Mouse (Mus musculus) v-Abl transformed pro-B cells (cell line): ENCODE measurements around the gene Phldb3.

Experiments used
- in situ Hi-C, 2 experiments: fragments of 400-800 bp; cut with MboI; formaldehyde crosslinking; loops; one replicate each; pipeline ENCODE4 v1.15.1; 2025; ENCODE audit not compliant: unreplicated experiment in 2 of 2

Phldb3 gene

DNA sequence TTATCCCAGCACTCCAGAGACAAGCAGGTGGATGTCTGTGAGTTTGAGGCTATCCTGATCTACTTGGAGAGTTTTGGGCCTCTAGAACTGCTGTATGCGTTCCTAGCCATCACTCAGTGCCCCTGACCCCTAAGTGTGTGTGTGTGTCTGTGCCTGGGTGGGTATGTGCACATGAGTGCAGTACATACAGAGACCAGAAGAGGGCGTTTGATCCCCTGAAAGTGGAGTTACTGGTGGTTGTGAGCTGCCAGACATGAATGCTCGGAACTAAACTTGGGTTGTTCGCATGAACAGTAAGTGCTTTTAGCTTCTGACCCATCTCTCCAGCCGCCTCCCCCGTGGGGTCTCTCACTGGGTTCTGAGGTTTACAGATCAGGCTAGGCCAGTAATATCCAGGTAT lies 12.4 kb downstream of the Phldb3 start:
- in situ Hi-C loops, result no loop called here

DNA sequence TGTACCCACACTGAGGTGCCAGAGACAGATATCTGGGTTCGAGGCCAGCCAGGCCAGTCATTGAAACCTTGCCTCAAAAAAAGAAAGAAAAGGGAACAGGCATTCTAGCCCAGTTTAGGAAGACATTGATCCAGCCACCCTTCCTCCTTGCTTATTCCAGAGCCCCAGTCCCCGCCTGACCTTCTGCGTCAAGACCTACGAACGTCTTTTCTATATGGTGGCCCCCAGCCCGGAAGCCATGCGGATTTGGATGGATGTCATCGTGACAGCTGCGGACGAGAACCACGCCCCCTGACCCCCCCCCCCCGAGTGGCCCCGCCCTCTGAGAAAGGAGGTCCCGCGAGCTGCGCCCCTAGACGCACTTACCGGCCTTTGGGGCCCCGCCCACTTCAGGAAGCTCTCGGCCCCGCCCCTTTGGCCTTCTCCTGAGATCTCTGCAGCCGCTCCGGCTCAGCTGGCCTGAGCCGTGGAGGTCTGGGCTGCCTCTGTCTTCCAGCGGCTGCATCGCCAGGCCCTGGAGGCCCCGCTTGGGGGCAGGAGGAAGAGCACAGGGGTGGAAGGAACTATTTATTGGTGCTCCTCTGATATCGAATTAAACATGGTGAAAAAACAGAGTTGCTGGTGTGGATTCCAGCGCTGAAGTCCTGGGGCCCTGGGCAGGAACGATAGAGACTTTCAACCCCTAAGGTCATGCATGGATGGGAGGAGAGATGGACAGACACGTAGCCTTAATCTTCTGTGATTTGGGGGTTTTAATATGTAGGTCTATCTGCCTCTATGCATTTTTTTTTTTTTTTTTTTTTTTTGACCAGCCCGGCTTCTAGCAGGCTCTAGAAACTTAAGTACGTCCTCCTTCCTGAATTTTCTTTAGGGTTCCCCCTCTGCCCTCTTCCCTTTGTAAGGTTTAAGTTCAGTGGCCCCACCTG lies 18.4 kb downstream of the Phldb3 start:
- in situ Hi-C loops, result no loop called here

DNA sequence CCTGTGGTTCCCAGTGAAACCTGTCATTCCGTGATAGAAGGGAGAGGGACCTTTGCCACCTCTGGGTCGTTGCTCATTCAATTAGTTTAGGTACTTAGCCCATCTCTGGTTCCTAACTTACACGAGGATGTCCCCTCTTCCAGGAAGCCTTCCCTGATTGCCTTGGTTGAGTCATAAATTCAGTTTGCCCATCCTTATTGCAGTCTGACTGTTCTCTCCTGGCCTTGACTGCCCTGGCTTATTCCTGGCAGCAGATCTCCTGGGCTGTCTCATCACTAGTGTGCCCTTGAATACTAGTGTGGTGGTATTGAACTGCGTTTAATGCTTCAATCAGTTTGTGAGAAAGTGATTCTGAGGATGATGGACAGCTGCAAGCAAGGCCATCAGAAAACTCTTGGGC lies 19.1 kb downstream of the Phldb3 start:
- in situ Hi-C loops, result no loop called here

DNA sequence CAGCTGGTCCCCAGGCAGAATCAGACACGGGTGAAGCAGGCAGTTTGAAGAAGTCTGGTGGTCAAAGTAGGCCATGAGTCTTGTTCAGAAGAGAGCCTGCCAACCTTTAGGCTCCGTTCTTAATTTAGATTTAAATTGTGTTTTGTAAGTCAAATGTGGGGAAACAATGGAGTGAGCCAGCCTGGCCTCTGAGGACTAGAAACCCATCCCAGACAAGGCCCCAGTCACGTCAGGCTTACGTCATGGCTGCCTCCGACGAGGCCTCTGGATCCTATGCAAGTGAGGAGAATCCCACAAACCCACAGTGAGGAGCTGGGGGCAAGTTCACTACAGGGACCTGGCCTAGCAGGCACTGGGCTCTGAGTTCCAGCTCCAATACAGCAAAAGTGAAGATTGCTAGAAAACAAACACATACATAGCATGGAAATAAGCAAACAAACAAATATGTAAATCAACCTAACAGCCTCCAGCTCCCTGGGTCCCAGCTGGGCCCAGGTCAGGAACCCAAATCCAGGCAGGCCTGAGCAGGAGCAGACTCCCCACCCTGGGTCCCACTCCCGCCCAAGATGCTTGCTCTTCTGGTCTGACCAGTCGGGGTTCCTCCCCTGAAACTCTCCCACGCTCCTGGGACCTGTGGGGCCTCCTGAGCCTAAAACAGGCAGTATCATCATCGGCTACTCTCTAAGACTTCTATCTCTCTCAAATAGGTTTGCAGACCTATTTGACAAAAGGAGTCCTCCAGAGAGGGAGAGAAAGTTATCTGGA lies 19.7 kb downstream of the Phldb3 start:
- in situ Hi-C loops, result no loop called here

DNA sequence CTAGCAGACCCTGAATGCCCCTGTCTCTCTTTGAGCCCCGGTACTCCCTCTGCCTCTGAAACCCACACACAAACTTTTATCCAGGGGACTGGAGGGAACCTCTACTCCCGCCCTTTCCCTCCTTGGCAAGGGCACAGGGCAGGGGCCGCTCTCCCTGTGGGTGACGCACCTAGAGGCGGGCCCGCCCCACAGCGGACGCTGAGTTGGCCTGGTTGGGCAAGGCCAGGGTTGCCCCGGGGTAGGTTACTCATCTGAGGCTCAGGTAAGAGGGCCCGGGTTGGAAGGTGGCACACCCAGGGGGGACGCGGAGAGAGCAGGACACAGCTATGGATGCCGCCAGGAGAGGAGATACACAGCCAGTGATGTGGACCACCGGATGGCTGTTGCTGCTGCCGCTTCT lies 25.7 kb downstream of the Phldb3 start, which contains the start of gene Lypd3:
Gene Lypd3, plus strand, starts transcription at position 287 of the 400 bp plus-strand sequence.
- in situ Hi-C loops, result no loop called here

DNA sequence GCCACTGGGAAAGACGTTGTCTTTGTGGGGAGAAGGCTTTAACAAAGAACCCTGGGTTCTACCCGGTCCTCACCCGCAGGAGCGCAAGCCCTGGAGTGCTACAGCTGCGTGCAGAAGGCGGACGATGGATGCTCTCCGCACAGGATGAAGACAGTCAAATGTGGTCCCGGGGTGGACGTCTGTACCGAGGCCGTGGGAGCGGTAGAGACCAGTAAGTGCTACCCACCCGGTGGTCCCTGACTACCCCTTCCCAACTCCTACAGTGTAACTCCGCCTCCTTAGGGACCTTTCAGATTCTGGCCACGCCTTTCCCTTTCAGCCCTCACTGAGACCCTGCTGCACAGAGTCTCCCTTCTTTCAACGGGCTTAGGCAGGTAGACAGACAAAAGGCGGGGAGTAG lies 26.5 kb downstream of the Phldb3 start:
- in situ Hi-C loops, result no loop called here

DNA sequence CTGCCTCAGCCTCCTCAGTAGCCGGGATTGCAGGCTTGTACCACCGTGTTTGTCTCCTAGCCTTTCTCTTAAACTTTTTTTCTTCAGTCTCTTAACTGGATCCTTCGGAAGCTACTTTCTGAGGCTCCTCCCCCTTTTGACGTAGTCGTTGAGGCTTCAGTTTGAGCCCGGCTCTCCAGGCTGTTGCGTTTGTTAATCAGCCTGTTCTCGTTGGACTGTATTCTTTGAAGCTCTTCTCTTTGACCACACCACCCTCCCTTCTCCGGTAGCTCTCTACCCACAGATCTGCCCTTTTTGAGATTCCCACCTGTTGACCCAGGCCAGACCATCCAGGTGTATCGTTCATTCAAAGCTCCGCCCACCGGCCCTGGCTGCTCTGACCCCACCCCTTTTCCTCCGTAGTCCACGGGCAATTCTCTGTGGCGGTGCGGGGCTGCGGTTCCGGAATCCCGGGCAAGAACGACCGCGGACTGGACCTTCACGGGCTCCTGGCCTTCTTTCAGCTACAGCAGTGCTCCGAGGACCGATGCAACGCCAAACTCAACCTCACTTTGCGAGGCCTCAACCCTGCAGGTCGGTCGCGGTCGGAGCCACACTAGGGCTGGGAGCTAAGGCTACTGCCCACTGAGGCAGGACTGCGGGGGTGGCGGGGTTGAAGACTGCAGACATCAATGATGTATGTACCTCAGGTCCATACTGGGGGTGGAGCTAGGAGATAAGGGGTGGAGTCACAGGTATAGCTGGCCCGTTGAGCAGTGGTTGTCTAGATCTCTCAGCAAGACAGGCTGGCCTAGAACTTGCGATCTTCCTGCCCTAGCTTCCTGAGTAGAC lies 27.7 kb downstream of the Phldb3 start:
- in situ Hi-C loops, result no loop called here

DNA sequence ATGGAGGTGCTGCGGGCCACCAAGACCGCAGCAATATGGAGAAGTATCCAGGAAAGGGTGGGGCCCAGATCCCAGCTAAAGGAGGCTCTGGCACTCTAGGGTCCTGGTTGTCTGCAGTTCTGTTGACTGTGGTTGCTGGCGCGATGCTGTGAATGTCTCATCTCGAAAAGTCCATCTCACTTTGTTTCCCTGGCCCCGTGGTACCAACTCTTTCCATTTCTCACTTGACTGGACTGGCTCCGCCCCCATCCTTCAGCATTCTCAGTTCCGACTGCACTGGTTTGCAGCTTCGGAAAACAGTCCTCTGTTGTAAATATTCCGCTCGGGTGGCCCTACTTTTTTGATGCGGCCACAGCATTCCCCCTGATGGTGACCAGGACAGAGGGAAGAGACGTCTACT lies 29.9 kb downstream of the Phldb3 start:
- in situ Hi-C loops, result loop anchor here in 1 of 2 experiments (5.0 to 10.0 kb wide), 2 partner anchors 38 to 106 kb away; partner anchors contain the start of gene Irgq

DNA sequence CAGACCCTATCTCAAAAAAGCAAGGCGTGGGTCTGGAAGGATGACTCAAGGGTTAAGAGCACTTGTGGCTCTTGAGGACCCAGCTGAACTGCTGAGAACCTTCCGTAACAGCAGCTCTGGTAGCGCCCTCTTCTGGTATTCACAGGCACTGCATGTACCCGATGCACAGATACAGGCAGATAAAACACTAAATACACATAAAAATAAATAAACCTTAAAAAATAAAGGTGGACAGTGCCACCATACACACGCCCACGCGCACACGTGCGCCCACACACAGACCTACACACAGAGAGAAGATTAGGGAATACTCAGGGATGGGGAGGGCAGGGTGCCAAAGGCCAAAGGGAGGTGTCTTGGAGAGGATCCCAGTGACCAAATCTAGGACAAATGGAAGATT lies 31.9 kb downstream of the Phldb3 start:
- in situ Hi-C loops, result loop anchor here in 1 of 2 experiments (5.0 to 10.0 kb wide), 2 partner anchors 40 to 108 kb away; partner anchors contain the start of gene Irgq

DNA sequence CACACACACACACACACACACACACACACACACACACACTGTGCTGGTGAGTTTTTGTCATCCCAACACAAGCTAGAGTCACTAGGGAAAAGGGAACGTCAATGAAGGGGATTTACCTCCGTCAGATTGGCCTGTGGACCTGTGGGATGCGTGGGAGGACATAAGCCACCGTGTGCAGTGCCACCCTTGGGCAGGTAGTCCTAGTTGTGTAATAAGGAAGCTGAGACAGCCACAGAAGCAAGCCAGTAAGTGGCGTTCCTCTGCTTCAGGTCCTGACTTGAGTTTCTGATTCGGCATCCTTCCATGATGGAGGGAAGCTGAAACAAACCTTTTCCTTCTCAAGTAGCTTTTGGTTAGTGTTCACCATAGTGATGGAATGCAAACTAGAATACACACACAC lies 33.9 kb downstream of the Phldb3 start:
- in situ Hi-C loops, result loop anchor here in 1 of 2 experiments (5.0 to 10.0 kb wide), 2 partner anchors 42 to 110 kb away; partner anchors contain the start of gene Irgq

DNA sequence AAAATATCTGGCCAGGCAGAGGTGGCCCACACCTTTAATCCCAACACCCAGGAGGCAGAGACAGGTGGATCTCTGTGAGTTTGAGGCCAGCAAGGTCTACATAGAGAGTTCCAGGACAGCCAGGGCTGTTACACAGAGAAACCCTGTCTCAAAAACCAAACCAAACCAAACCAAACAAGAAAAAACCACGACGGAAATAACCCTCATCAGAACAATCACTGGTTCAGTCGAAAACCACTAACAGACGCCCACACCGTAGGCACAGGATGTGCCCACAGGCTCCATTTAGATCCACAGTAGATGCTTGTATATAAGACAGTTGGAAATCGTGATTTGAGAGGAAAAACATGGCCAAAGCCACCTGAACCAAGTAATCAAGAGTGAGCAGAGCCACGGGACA lies 34.4 kb downstream of the Phldb3 start:
- in situ Hi-C loops, result loop anchor here in 1 of 2 experiments (5.0 to 10.0 kb wide), 2 partner anchors 43 to 110 kb away; partner anchors contain the start of gene Irgq

DNA sequence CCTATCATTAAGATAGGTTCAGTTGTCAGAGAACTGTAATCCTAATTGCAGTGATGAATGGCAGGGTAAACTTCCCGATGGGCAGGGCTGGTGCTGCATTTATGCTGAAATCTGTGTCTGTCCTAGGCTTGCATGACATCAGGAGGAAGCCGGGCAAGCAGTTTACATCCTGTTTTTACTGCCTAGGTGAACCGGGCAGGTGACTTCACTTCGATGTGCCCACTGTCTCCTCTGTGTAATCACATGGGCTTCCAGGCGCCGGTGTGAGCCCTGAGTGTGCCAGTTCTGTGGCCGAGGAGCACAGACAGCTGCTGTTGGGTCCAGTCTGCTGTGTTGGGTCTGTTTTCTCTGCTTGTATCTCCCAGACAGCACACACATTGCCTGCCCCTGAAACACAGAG lies 35.9 kb downstream of the Phldb3 start:
- in situ Hi-C loops, result loop anchor here in 1 of 2 experiments (10.0 kb wide), 1 partner anchor 112 kb away; the partner anchor contains the start of gene Irgq

DNA sequence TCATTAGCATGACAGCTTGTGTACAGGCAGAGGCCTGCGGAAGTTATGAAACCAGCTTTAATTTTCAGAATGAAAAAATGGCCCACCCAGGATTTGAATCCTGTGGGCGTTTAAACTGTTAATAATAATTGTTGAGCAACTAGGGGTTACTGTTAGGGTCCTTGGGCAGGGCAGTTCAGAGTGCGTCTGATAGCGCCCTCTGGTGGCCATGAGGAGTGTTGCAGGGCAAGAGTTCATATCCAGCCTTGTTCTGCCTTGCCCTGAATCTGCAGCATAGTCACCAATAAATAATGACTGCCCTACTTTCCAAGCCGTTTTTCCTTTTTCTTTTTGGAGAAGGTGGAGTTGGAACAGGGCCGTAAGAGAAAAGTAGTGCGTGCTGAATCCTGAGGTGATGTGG lies 43.1 kb downstream of the Phldb3 start:
- in situ Hi-C loops, result loop anchor here in 1 of 2 experiments (10.0 kb wide), 1 partner anchor 689 kb away; no protein-coding TSS in a partner anchor

DNA sequence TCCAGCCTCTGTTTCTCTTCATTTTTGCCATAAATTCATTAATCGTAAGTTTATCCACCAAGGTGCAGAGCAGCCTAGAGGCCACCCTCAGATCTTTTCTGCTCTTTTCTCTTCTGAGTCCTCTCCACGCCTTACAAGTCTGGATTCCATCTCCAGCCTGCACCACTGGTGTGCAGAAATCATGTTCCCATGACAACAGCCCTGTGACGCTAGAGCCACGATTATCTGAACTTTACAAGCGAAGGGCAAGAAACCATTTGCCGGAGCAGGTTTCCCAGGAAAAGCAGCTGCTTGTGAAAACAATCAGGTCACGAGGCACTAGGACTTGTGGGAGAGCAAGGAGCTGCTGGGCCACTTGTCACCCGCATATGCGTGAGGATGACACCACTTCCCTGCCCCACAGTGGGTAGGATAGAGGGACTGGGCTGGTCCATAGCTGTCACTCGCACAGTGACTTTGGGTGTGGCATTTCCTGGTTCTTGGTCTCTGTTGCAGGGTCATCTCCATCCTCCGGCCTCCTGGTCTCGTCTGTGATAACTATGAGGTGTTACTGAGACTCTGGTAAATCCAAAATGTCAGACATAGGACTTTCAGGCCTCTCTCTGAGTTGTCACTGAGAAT lies 49.3 kb downstream of the Phldb3 start:
- in situ Hi-C loops, result loop anchor here (5.0 to 10.0 kb wide), 5 partner anchors 58 to 695 kb away; partner anchors contain the start of gene Irgq (in 1 of the 2)

DNA sequence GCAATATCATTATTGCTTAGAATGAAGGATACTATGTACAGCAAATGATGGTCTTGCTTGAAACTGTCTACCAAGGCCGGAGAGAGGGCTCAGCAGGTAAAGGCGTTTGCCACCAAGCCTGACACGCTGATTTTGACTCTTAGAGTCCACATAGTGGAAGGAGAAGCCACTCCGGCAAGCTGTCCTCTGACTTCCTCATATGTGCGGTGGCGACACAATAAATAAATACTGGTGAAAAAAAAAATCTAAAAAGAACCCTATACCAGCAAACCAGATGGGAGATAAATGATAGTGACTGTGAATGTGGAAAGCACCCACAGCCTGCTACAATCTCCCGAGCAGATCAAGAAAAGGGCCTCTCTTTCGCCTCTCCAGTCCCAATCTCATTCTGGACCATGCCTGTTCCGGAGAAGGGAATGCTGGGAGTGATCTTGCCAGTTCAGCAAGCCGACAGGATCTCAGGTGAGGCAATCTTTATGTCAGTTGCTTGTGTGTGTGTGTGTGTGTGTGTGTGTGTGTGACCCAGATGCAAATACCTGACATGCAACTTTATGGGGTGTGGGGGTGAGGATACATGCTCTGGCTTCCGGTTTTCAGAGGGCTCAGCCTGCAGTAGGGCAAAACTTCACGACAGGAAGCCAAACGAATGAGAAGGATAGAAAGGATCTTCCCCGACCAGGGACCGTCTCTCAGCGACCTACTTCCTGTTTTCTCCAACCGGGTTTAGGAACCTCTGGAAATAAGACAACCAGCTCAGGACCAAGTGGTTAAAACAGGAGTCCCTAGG lies 50.7 kb downstream of the Phldb3 start:
- in situ Hi-C loops, result no loop called here

DNA sequence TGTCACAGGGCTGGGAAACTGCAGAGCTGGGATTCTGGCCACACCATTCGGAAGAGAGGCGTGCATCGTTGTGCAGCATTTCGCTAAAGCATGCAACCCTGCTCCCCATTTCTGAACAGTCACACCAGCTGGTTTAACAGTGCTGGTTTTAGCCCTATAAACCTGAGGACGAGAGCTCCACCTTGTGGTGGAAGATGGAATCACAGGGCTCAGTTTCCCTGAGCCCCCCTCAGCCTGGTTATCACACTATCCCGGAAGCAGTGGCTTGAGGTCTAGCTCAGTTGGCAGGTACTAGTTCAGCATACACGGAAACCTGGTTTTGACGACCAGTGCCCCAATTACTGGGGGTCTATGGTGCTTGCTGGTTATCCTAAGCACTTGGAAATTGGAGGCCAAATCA lies 52.0 kb downstream of the Phldb3 start:
- in situ Hi-C loops, result no loop called here

DNA sequence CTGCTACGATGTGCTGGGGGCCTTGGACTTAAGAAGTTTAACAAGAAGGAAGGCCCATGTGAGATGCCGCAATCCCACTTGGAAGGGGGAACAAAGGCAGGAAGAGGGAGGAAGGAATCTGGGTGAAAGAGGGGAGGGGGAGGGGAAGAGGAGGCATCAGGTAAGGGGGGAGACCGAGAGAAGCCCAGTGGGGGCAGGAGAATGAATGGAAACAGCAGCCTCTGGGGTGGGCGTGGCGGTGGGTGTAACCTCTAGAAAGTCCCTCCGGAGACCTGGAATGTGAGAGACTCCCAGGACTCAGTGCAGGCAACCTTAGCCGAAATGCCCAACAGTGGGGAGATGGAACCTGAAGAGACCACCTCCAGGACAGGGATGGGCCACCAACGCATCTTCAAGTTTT lies 53.7 kb downstream of the Phldb3 start:
- in situ Hi-C loops, result no loop called here

DNA sequence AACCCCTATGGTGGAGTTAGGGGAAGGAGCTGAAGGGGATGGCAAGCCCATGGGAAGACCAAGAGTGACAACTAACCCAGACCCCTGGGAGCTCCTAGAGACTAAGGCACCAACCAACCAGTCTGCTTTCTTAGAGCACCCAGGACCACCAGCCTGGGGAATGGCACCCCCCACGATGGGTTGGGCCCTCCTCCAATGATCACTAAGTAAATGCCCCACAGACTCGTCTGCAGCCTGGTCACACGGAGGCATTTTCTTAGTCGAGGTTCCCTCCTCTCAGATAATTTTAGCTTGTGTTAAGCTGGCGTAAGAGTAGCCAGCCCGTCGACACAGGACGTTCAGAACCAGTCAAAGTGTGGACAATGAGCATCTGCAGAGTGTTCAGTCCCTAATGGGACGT lies 54.4 kb downstream of the Phldb3 start:
- in situ Hi-C loops, result no loop called here

DNA sequence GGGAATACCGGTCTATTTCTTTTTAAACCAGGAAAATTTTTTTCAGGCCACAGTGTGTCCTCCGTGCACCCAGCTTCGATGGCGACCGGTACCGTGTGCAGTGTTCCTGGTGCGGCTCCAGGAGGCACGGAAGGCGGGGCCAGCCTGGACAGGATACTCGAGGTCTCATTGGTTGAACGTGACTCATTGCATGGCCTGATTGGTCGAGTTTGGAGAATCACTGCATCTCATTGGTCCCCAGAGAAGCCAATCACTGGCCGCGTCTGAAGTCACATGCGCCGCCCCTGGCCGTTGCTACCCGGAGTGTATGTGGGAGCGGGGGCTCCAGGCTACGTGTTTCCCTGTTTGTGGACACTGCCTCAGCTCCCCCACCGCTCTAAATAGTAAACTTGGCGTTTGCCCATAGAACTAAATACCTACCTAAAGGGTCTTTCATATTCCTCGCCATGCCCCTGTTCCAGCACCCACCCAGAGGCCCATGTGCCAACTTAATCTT lies 61.4 kb downstream of the Phldb3 start:
- in situ Hi-C loops, result no loop called here
